Mouse (Mus musculus) left cerebral cortex, postnatal 25 days (tissue): ENCODE data around the gene Rimkla. TPM values are rescaled to one million over a fixed set of nuclear protein-coding genes. Genes with fewer than 3 reads are reported as not detected.

Experiments used
- DNase-seq, 2 experiments: peaks; one replicate each; pipeline ENCODE4 v3.0.0; 2022; ENCODE audit warnings: low spot score in 2 of 2, mixed read lengths in 1 of 2
- intact Hi-C: fragments of 180-260 bp; cut with DNase I; formaldehyde crosslinking; loops from one replicate; pipeline ENCODE4 v1.15.1; 2025
- total RNA-seq, 2 experiments: library from RNA; stranded (reverse); gene quantifications; 2 replicates each; pipeline ENCODE4 v1.2.3; 2021

Rimkla gene
- total RNA-seq, 2 experiments from 2014 or later, result 7.6 to 12.4 TPM

DNA sequence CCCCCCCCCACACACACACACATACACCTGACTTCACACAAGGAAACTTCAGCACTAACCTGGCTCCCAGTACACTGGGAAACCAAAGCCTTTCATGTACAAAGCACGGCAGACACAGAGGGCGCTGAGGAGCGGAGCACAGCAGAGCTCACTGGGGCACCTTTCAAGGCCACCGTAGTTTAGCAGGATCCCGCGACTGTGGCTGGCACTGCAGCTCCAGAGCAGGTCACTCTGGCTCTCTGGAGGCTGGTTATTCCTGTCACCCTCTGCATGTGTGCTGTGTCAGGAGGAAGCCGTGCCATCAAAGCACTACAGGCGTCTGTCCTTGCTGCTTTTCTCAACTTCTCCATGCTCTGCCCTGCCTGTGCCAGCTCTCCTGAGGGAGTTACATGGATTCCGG, 9.4 kb downstream of the Rimkla start:
- intact Hi-C loops, result no loop called here
- DNase-seq, result no peak

GRCm38 (mm10) chr4:119473150-119473549, 19.3 kb downstream of the Rimkla start:
- intact Hi-C loops, result no loop called here

GRCm38 (mm10) chr4:119472545-119472944, 19.9 kb downstream of the Rimkla start:
- intact Hi-C loops, result no loop called here

More at GRCm38 (mm10) chr4:119473150-119473549, 19.3 kb downstream of the Rimkla start:
- no peak for DNase-seq

GRCm38 (mm10) chr4:119467720-119468380, 24.6 kb downstream of the Rimkla start:
- intact Hi-C loops, result loop anchor here (10.0 kb wide), 1 partner anchor 223 kb away; no protein-coding TSS in a partner anchor
- DNase-seq, result no peak

More at GRCm38 (mm10) chr4:119472545-119472944, 19.9 kb downstream of the Rimkla start:
- DNase-seq, result no peak

- intact Hi-C loops, result loop anchor here (10.0 kb wide), 1 partner anchor 221 kb away; no protein-coding TSS in a partner anchor
- no peak for DNase-seq
Observed at GRCm38 (mm10) chr4:119465841-119466240, 26.6 kb downstream of the Rimkla start.

DNA sequence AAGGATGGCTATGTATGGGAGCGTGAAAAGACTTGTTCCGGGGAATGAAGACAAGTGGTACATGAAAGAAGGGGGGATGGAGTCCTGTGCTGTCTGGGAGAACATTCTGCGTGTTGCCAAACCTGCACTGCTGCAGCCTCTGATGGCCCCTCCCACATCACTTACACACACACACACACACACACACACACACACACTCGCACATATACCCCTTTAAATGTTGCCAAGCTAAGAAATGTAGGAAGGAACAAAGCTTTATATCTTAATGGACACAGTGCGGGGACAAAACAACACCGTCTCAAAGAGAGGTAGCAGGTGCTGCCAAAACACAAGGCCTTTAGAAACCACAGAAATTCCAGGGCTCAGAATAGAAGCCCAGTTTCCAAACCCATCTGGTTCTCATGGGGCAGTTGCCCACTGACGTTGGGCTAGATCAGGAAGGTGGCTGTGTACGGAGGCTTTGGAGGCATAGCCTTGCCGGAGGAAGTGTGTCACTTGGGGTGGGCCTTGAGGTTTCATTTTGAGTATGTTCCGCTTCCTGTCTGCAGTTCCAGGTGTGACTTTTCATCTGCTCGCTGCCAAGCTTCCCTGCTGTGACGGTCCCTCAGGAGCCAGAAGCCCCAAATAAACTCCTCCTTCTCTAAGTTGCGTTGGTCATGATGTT, 28.5 kb downstream of the Rimkla start:
- intact Hi-C loops, result loop anchor here (5.0 to 10.0 kb wide), 2 partner anchors 42 to 219 kb away; partner anchors contain the start of genes Ppcs and Zmynd12
- DNase-seq, result no peak

DNA sequence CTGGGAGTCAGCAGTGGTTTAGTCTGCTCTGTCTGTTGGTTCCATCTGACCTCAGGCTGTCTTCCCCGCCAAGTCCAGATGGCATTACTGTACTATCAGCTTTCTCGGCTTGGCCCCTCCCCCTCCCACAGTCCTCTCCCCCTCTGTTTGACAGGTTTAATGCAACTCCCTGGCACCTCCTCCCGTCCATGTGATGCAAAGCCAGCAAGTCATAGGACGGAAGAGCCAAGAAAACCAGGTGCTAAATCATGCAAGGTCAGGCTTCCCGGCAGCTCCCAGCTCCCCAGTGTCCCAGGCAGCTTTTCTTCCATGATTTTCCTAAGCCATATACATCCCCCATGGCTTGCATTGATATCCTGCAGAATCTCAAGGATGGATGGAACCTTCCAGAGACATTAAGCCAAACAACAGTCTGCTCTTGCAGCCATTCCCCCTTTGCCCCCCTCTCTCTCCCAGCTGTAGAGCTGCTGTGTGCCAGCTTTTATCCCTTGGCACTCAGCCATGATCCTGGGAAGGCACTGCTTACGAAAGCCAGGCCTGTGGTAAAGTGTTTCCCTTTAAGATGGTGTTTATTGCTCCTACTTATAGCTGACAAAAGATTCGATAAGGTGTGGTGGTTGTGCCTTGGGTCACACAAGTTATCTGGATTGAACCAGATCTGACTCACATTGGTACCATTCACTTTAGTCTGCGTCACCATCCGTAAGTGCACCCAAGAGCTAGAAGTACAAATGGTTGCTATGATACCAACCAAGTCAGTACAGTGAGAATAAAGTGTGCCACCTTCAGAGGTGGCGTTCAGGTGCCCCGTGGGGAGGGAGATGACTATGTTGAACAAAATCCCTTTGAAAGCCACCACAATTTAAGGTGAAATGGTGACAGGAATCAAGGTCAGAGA, 29.3 kb downstream of the Rimkla start:
- DNase-seq, result peak in 1 of 2 experiments; percentile 16
- intact Hi-C loops, result loop anchor here (5.0 to 10.0 kb wide), 2 partner anchors 41 to 218 kb away; partner anchors contain the start of genes Ppcs and Zmynd12

GRCm38 (mm10) chr4:119462457-119462856, 30.0 kb downstream of the Rimkla start:
- intact Hi-C loops, result loop anchor here (5.0 to 10.0 kb wide), 2 partner anchors 40 to 218 kb away; partner anchors contain the start of genes Ppcs and Zmynd12

DNA sequence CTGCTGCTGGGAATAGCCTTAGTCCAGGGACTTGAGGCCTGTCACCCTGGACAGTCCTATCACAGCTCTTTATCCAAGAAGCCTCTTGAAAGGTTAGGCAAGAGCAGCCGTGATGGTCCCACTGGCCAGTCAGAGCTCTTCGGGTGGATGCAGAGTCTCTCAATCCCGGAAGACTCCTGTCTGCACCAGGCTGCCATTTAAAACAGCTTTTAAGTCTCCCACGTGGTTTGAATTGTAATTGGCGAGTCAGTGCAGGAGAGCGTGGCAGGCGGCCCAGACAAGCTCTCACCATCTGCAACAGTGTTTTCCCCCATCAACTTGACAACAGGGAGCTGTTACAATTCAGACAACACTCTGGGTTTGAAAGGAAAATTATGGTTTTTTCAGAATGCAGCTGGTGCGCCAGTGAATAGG, 31.7 kb downstream of the Rimkla start:
- intact Hi-C loops, result loop anchor here (5.0 to 10.0 kb wide), 2 partner anchors 38 to 216 kb away; partner anchors contain the start of genes Ppcs and Zmynd12
- DNase-seq, result peak; percentile 81 to 96

More at GRCm38 (mm10) chr4:119462457-119462856, 30.0 kb downstream of the Rimkla start:
- no peak for DNase-seq

- DNase-seq, result peak in 1 of 2 experiments; percentile 44
- intact Hi-C loops, result loop anchor here (5.0 to 10.0 kb wide), 2 partner anchors 38 to 215 kb away; partner anchors contain the start of genes Ppcs and Zmynd12
Observed at GRCm38 (mm10) chr4:119460296-119460695, 32.1 kb downstream of the Rimkla start.

DNA sequence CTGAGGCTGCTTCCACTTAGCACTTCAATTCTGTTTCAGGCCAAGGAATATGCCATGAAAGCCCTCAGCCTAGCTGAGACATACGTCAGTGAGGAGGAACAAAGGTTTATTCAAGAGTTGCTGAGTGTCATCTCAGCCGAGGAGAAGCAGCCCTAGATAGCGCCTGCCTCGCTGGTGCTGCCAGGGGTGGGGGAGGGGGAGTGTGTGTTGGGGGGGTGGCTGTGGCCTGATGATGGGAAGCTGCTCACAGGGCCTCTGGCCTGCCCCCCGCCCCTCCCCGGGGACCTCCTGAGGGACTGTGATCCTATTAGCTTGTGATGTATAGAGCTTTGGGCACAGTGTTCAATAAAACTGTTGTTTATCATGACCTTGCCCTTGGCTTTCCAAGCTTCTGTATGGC, 38.9 kb downstream of the Rimkla start:
- DNase-seq, result no peak
- intact Hi-C loops, result no loop called here

DNA sequence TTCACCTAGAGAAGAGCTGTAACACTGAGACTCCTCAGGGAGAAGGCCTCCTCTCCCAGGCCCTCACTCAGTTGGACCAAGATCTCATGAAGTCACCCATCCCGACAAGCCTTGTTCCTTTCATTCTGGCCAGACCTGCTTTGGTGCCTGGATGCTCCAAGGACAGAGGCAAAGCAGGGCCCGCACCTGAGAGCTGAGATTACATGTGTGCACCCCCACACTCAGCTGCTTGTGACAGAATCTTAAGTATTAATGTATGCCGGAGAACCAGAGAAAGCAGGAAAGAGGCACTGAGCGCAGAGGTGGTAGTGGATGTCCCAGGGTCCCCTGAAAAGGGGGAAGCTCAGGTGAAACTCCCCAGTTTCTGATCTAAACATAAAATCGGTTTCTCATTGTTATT, 39.3 kb downstream of the Rimkla start:
- intact Hi-C loops, result no loop called here

DNA sequence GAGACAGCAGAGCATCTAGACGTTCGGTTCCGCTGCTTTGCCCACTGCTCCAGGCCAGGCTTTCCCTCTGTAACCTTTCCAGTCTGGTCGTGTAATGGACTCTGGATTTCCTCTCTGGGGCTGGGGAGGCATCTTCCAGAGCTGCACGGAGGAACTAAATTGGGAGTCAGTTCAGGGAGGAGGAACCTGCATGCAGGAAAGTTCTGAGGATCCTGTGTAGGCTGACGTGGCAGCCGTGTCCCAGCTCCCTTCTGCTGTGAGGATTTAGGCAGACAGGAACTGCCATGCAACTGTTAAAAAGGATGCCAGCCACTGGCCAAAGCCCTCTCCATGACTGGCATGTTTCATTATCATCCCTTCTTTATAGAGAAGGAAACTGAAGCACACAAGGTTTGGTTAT, 42.0 kb downstream of the Rimkla start:
- intact Hi-C loops, result no loop called here
- no peak for DNase-seq

More for the DNA sequence above, 39.3 kb downstream of the Rimkla start:
- DNase-seq, result no peak

GRCm38 (mm10) chr4:119447786-119448185, 44.6 kb downstream of the Rimkla start:
- intact Hi-C loops, result no loop called here
- DNase-seq, result no peak

DNA sequence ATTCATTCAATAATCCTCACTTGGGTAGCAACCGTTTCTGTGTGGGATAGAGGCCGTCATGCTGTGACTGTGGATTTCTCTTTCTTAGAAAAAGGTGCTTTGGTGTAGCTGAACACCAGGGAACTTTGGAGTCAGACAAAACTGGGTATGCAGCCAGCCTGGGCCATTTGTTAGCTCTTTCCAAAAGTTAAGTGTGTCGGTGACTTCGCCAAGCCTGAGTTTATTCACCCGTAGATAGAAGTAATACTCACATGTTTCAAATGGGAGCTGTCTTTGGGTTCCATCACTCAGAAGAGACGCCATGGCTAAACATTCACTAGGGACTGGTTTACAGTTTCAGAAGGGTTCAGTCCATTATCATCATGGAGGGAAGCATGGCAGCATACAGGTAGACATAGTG, 45.2 kb downstream of the Rimkla start:
- no peak for DNase-seq
- intact Hi-C loops, result no loop called here

GRCm38 (mm10) chr4:119442539-119442938, 49.9 kb downstream of the Rimkla start:
- intact Hi-C loops, result no loop called here
- DNase-seq, result no peak

- intact Hi-C loops, result no loop called here
- peak in 1 of 2 experiments; percentile 53 for DNase-seq
Observed at GRCm38 (mm10) chr4:119441836-119442235, 50.6 kb downstream of the Rimkla start.

DNA sequence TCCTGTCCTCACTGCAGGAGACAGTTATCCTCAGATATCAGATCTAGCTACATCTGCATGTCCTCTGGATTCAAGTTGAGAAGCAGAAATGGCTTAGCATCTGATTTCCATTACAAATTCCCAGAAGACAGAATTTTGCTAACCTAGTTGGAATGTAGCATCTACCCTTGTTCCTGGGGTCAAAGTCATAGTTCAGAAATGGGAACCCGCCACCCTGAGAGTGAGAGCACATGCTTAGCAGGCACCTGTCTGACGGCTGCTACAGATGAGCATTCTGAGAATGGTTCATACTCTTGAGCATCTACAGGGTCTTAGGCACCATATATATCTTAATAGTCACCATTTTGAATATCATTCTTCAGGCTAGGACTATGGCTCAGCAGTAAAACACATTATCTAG, 54.5 kb downstream of the Rimkla start:
- DNase-seq, result no peak
- intact Hi-C loops, result no loop called here

- peak; percentile 42 to 51 for DNase-seq
- intact Hi-C loops, result loop anchor here (5.0 kb wide), 1 partner anchor 62 kb away; the partner anchor contains the start of gene Rimkla
Observed at GRCm38 (mm10) chr4:119430678-119431077, 61.8 kb downstream of the Rimkla start.
